Mouse (Mus musculus): ENCODE results near the gene Hemk1. TPM values are rescaled to one million over a fixed set of nuclear protein-coding genes. Genes with fewer than 3 reads are reported as not detected.
"Not testable (repeated sequence)": the region's sequence is repeated elsewhere in the genome, so short reads cannot be mapped to it uniquely, and the experiment has no call there.

The Hemk1 gene
- polyA plus RNA-seq, 1 experiment from 2014 or later = 8.2 TPM

DNA sequence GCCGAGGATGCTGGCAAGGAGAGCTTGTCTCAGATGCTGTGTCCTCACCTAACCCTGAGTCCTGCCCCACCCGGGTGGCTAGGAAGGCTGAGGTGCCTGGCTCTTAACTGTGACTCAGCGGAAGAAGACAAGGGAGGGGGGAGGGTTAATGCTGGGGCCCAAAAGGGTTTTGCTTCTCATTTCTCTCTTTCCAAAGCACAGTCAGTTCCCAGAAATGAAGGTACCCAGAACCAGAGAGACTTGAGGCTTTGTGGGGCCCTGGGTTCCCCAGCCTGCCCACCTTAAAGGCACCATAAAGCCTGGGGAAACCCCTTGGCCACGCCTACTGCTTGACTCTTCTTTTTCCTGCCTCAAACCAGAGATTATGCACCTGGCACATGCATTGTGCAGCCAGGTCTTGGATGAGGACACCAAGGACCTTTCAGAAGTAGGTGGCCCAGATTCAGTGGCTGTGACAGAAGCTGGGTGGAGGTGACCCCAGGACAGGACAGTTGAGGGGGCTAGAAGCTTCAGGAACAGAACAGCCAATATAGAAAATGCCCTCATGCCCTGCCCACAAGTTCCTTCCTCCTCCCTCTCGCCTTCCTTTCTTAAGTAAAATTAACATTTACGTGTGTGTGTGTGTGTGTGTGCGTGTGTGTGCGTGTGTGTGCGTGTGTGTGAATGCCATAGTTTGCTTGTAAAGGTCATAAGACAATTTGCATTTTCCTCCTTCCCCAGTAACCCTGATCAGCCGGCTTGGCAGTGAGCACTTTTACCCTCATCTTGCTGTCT is 25.2 kb downstream of the Hemk1 start:
- WGBS = 70% methylated on average over 10 of the region's 10 CpGs
- Histone ChIP-seq H3K9me3 (replicated peaks; ENCODE audit: control insufficient read depth, low read length) (no peaks in the 10 kb centered on the region), H3K4me2 (ENCODE audit: low read depth, low read length) (no peak overlapping the region), H3K9ac (replicated peaks; ENCODE audit: low read length) (no peak overlapping the region), H3K27ac (replicated peaks; ENCODE audit: low read depth, low read length) (no peak overlapping the region), H3K4me1 (ENCODE audit: control insufficient read depth, insufficient read depth, low read length) (no peaks in the 10 kb centered on the region), H3K36me3 (replicated peaks; ENCODE audit: control insufficient read depth, insufficient read depth, low read depth, low read length) (no peaks in the 10 kb centered on the region), H3K27me3 (ENCODE audit: control insufficient read depth, insufficient read depth, low read length) (no peaks in the 10 kb centered on the region), H3K4me3 (ENCODE audit: low read depth, low read length) (no peak overlapping the region)
- no peak for DNase-seq (ENCODE audit: low spot score)
- ATAC-seq (replicated peaks; ENCODE audit: insufficient number of reproducible peaks, low FRiP score, low TSS enrichment, low read depth) = no peak

DNA sequence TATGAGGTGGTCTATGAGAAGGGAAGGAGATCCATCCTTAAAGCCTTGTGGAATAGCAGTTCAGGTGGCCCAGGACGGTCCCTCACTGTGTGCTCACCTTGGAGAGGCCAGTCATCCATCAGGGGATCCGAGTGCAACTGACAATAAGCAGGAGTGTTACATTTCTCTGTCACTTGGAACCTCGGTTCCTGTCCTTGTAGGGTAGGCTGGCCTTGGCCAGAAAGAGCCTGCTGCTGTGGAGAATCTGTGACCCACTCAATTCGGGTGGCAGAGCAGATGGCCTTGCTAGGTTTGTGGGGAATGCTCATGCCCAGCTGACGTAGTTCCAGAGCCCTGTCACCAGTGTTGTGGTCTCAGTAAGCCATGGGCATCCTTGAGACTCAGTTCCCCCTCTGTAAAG is 28.6 kb downstream of the Hemk1 start:
- no peak for ATAC-seq (replicated peaks; ENCODE audit: insufficient number of reproducible peaks, low FRiP score, low TSS enrichment, low read depth)

DNA sequence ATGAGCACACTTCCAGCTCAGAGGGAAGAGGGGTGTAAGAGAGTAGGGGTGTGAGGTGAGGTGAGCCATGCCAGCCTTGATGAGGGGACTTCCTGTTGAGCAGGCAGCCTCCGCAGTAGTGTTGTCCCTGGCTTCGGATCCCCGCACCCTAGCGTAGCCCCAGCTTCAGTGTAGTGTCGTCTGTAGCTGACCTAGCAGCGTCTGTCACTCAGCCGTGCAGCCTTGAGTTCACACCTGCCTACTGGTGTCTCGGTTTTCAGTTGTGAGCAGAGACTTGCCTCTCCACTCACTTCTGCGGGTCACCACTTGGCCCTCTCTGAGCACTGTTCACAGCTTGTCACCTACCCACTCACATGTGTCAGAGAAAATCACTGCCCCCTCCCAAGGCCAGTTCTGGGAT is 29.0 kb downstream of the Hemk1 start:
- no peak for DNase-seq (ENCODE audit: low spot score)
- 75% methylated on average over 9 of the region's 9 CpGs for WGBS
- Histone ChIP-seq H3K9me3 (replicated peaks; ENCODE audit: control insufficient read depth, low read length) (no peaks in the 10 kb centered on the region), H3K9ac (replicated peaks; ENCODE audit: low read length) (no peak overlapping the region), H3K36me3 (replicated peaks; ENCODE audit: control insufficient read depth, insufficient read depth, low read depth, low read length) (no peaks in the 10 kb centered on the region), H3K27ac (replicated peaks; ENCODE audit: low read depth, low read length) (no peak overlapping the region), H3K27me3 (ENCODE audit: control insufficient read depth, insufficient read depth, low read length) (no peaks in the 10 kb centered on the region), H3K4me1 (ENCODE audit: control insufficient read depth, insufficient read depth, low read length) (no peaks in the 10 kb centered on the region), H3K4me3 (ENCODE audit: low read depth, low read length) (no peak overlapping the region), H3K4me2 (ENCODE audit: low read depth, low read length) (no peak overlapping the region)
- ATAC-seq (replicated peaks; ENCODE audit: insufficient number of reproducible peaks, low FRiP score, low TSS enrichment, low read depth) = no peak

More for the DNA sequence above, 28.6 kb downstream of the Hemk1 start:
- Histone ChIP-seq H3K27ac (replicated peaks; ENCODE audit: low read depth, low read length) (no peak overlapping the region), H3K9me3 (replicated peaks; ENCODE audit: control insufficient read depth, low read length) (no peaks in the 10 kb centered on the region), H3K9ac (replicated peaks; ENCODE audit: low read length) (no peak overlapping the region), H3K4me3 (ENCODE audit: low read depth, low read length) (no peak overlapping the region), H3K4me1 (ENCODE audit: control insufficient read depth, insufficient read depth, low read length) (no peaks in the 10 kb centered on the region), H3K4me2 (ENCODE audit: low read depth, low read length) (no peak overlapping the region), H3K36me3 (replicated peaks; ENCODE audit: control insufficient read depth, insufficient read depth, low read depth, low read length) (no peaks in the 10 kb centered on the region), H3K27me3 (ENCODE audit: control insufficient read depth, insufficient read depth, low read length) (no peaks in the 10 kb centered on the region)
- DNase-seq (ENCODE audit: low spot score) = no peak
- WGBS = 74% methylated on average over 5 of the region's 5 CpGs

DNA sequence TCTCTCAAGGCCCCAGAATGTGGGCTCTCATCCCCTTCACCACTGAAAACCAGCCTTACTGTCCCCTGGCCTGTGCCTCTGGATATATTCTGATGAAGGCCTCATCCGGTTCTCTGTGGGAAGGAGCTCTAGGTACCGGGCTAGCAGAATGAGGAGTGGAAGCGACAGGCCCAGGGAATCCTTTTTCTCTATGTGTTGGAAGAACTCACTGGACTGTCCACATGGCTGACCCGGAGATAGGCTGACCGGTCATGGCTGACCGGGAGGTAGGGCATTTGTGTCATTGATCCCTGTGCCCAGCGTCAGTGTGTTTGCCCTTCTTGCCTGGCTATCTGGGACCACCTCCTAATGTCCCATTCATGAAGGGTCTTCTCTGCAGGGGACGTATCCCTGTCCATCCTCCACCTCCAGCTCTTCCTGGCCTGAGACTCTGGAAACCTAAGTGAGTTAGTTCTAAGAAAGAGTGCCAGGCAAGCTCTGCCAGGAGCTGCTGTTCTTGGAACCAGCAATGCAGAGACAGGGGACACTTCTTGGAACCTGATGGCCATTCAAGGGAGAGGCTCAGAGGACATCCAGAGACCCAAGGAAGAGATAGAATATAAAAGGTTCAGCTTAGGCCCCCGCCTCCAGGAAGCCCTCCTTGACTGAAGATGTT is 29.7 kb downstream of the Hemk1 start:
- Histone ChIP-seq H3K4me1 (ENCODE audit: control insufficient read depth, insufficient read depth, low read length) (no peaks in the 10 kb centered on the region), H3K27me3 (ENCODE audit: control insufficient read depth, insufficient read depth, low read length) (no peaks in the 10 kb centered on the region), H3K4me3 (ENCODE audit: low read depth, low read length) (no peak overlapping the region), H3K27ac (replicated peaks; ENCODE audit: low read depth, low read length) (no peak overlapping the region), H3K36me3 (replicated peaks; ENCODE audit: control insufficient read depth, insufficient read depth, low read depth, low read length) (no peaks in the 10 kb centered on the region), H3K9ac (replicated peaks; ENCODE audit: low read length) (no peak overlapping the region), H3K4me2 (ENCODE audit: low read depth, low read length) (no peak overlapping the region), H3K9me3 (replicated peaks; ENCODE audit: control insufficient read depth, low read length) (no peaks in the 10 kb centered on the region)
- ATAC-seq (replicated peaks; ENCODE audit: insufficient number of reproducible peaks, low FRiP score, low TSS enrichment, low read depth) (no peak), DNase-seq (ENCODE audit: low spot score) (no peak)
- WGBS = 90% methylated on average over 9 of the region's 9 CpGs

DNA sequence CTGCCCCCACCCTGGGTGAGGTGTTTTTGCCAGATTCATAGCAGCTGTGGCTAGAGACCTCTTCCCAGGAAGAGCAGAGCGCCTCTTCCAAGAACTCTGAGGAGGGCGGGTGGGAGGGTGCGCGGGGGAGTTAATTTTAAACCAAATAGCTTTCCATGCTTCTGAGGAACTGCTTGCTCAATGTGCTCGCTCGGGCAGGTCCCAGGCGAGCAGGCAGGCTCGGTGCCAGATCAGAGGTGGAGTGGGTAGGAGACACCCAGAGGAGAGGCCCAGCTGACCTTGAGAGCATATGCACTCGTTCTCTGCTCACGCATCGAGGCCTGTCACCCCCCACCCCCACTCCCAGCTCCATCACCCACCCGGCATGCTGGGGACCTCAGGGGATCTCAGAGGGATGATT is 30.3 kb downstream of the Hemk1 start:
- H3K27me3 ChIP-seq (ENCODE audit: control insufficient read depth, insufficient read depth, low read length) = no peaks in the 10 kb centered on the region
- DNase-seq (ENCODE audit: low spot score) = no peak
- H3K9me3 ChIP-seq (replicated peaks; ENCODE audit: control insufficient read depth, low read length) = no peaks in the 10 kb centered on the region
- H3K9ac ChIP-seq (replicated peaks; ENCODE audit: low read length) = no peak overlapping the region
- H3K36me3 ChIP-seq (replicated peaks; ENCODE audit: control insufficient read depth, insufficient read depth, low read depth, low read length) = no peaks in the 10 kb centered on the region
- no peak overlapping the region for H3K4me3 ChIP-seq (ENCODE audit: low read depth, low read length)
- no peak overlapping the region for H3K27ac ChIP-seq (replicated peaks; ENCODE audit: low read depth, low read length)
- no peaks in the 10 kb centered on the region for H3K4me1 ChIP-seq (ENCODE audit: control insufficient read depth, insufficient read depth, low read length)
- WGBS = 72% methylated on average over 12 of the region's 12 CpGs
- no peak for ATAC-seq (replicated peaks; ENCODE audit: insufficient number of reproducible peaks, low FRiP score, low TSS enrichment, low read depth)
- H3K4me2 ChIP-seq (ENCODE audit: low read depth, low read length) = no peak overlapping the region

DNA sequence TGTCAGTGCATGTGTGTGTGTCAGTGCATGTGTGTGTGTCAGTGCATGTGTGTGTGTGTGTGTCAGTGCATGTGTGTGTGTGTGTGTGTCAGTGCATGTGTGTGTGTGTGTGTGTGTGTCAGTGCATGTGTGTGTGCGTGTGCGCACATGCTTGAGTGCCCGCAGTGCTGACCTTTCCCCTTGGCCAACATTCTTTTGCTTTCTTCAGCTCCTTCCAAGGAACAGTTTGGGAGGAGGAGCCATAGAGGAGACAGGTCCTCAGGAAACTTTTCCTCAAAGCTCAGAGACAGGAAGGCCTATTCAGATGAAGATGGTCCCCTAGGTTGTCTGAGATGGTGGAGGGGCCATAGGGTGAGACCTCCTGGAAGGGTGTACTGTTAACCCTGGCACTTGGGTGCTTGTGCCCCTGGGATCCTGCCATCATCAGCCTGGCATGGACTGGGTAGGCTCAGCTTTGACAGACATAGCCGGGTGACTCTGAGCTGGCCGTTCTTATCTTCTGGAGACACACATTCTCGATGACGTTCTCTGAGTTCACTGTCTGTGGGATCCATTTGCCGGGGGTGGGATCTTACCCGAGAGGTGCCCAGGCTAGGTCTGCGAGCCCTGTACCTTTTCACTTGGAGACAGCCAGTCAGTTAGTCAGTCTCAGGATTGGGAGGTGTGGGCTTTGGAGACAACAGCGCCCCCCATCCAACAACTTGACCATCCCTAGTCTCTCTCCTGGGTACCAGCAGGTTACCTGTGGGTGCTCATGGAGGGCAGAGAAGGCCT is 30.9 kb downstream of the Hemk1 start:
- no peaks in the 10 kb centered on the region for H3K36me3 ChIP-seq (replicated peaks; ENCODE audit: control insufficient read depth, insufficient read depth, low read depth, low read length)
- DNase-seq (ENCODE audit: low spot score) = no peak
- H3K27ac ChIP-seq (replicated peaks; ENCODE audit: low read depth, low read length) = no peak overlapping the region
- no peak overlapping the region for H3K9ac ChIP-seq (replicated peaks; ENCODE audit: low read length)
- no peaks in the 10 kb centered on the region for H3K27me3 ChIP-seq (ENCODE audit: control insufficient read depth, insufficient read depth, low read length)
- no peaks in the 10 kb centered on the region for H3K4me1 ChIP-seq (ENCODE audit: control insufficient read depth, insufficient read depth, low read length)
- 89% methylated on average over 11 of the region's 11 CpGs for WGBS
- no peak overlapping the region for H3K4me2 ChIP-seq (ENCODE audit: low read depth, low read length)
- no peak overlapping the region for H3K4me3 ChIP-seq (ENCODE audit: low read depth, low read length)
- ATAC-seq (replicated peaks; ENCODE audit: insufficient number of reproducible peaks, low FRiP score, low TSS enrichment, low read depth) = no peak
- H3K9me3 ChIP-seq (replicated peaks; ENCODE audit: control insufficient read depth, low read length) = no peaks in the 10 kb centered on the region

DNA sequence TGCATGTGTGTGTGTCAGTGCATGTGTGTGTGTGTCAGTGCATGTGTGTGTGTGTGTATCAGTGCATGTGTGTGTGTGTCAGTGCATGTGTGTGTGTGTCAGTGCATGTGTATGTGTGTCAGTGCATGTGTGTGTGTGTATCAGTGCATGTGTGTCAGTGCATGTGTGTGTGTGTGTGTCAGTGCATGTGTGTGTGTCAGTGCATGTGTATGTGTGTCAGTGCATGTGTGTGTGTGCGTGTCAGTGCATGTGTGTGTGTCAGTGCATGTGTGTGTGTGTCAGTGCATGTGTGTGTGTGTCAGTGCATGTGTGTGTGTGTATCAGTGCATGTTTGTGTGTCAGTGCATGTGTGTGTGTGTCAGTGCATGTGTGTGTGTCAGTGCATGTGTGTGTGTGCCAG is 31.5 kb downstream of the Hemk1 start:
- not testable (repeated sequence) for H3K9ac ChIP-seq (replicated peaks; ENCODE audit: low read length); H3K9me3 ChIP-seq (replicated peaks; ENCODE audit: control insufficient read depth, low read length); ATAC-seq (replicated peaks; ENCODE audit: insufficient number of reproducible peaks, low FRiP score, low TSS enrichment, low read depth); DNase-seq (ENCODE audit: low spot score); H3K27me3 ChIP-seq (ENCODE audit: control insufficient read depth, insufficient read depth, low read length); H3K27ac ChIP-seq (replicated peaks; ENCODE audit: low read depth, low read length); H3K4me2 ChIP-seq (ENCODE audit: low read depth, low read length); H3K4me3 ChIP-seq (ENCODE audit: low read depth, low read length); H3K4me1 ChIP-seq (ENCODE audit: control insufficient read depth, insufficient read depth, low read length); H3K36me3 ChIP-seq (replicated peaks; ENCODE audit: control insufficient read depth, insufficient read depth, low read depth, low read length)
- WGBS = 89% methylated on average over 1 of the region's 1 CpGs

All from embryonic facial prominence, embryonic 11.5 days (tissue).